Mouse (Mus musculus) lung, postnatal 0 days (tissue): ENCODE results near the gene Gm30083.

Experiments used
- CTCF ChIP-seq: IDR thresholded peaks from 2 replicates; pipeline ENCODE4 v1.5.1; 2016; ENCODE audit warnings: antibody characterized with exemption, mild to moderate bottlenecking
- EP300 ChIP-seq: IDR thresholded peaks from 2 replicates; pipeline ENCODE4 v1.6.1; 2016; ENCODE audit warnings: antibody characterized with exemption, mild to moderate bottlenecking, control low read depth

DNA sequence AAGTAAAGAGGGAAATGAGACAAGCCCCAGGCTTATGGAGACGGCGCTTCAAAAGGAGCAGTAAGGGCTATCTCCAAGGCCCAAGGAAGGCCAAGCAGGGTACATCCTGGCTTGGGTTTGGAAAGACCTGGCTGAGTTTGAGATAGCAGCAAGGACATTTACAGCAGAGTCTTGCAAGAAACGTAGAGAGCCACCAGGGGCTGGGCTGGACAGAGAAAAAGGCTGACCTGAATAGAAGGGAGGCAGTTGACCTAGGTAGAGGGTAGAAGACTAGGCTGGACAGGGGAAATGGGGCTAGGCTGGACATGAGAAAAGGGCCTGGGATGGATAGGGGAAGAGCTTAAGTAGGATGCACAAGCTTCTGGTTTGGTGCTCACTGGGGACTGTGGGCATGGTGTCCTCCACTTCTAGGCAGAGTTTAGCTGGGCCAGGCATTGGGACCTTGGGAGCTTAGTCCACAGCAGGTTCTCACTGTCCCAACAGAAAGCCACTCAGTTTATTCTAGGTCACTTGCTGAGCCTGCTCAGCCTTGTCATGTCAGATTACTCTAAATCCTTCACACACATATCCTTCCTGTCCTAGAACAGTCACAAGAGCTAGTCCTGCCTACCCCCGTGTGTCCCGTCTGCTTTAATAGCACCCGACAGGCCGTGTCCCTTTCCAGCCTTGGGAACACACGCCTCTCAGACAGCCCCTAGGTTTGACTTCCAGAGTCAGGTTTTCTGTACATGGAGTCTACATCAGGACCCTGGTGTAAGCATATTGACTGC, 19.0 kb upstream of the Gm30083 start:
- no peak for TF ChIP-seq CTCF
- TF ChIP-seq EP300 = no peak
